Mouse (Mus musculus) common myeloid progenitor, adult 5-6 weeks (primary cell): Measurements from ENCODE around the gene Tnfsf8. TPM values are rescaled to one million over a fixed set of nuclear protein-coding genes. Genes with fewer than 3 reads are reported as not detected.

Experiments
- ATAC-seq: replicated peaks from 2 replicates; pipeline ENCODE4 v1.8.0; 2016; ENCODE audit warnings: low read depth, mild to moderate bottlenecking, moderate TSS enrichment, inconsistent platforms; ENCODE audit not compliant: poor library complexity, severe bottlenecking
- total RNA-seq: library from RNA; stranded (forward); fragments of 200-1000, 187-1606 nt; gene quantifications from 2 replicates; pipeline ENCODE4 v1.2.3, GENCODE M21; 2017

Gene Tnfsf8
- 1.1 and 2.3 TPM in 2 replicates for total RNA-seq

DNA sequence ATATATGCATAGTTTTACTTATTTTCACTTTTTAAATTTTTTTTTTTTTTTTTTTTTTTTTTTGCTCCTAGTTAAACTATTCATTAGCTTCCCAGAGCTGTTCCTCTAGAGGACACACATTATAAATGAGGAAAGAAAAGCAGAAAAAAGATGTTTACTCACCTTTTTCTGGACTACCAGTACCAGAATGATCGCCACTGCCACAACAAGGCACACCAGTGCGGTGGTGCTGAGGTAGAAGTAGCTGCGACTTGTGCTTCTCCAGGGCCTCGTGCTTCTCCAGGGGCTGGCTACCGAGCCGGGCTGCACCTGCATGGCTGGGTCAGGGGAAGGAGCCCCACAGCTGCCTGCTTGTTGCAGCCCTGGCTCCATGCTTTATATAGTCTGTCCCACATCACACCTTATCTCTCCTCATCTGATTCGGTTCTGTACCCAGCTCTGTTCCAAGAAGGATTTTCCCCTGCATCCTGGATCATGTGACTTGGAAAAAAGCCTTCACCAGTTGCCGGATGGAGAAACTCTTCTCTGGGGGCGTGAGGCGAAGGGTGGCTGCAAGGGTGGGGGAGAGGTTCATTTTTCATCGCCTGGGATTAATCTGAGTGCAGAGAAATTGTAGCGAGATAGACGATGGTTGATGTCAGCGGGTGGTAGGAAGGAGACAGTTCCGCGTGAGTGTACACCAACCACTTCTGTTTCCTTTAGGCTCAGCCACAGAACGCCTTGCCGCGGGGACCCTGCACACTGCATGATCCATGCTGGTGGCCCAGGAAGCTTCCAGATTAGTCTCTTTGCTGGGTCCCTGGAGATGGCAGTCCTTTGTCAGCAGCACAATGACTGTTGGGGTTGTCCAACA, at the start of gene Tnfsf8:
Gene Tnfsf8 (minus strand): TSS at position 660 of the 853 bp plus-strand sequence.
- ATAC-seq, result peak; percentile 92

DNA sequence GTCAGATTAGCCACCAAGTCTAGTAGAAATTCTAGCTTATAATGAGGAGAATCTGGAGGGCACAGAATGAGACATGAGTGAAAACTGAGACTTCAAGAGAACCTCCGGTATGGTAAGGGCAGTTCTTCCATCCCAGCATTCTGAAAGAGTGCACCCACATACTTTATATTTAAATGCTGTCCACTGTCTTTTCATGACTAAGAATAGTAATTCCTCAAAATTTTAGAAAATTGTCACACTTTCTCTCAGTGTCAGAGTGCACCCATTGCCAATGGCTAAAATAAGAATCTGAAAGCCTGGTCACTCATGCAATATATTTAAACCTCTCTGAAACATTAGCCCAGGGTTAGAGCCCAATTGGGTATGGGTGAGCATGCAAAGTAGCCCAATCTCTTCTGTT, 47.4 kb upstream of the Tnfsf8 start:
- no peak for ATAC-seq

DNA sequence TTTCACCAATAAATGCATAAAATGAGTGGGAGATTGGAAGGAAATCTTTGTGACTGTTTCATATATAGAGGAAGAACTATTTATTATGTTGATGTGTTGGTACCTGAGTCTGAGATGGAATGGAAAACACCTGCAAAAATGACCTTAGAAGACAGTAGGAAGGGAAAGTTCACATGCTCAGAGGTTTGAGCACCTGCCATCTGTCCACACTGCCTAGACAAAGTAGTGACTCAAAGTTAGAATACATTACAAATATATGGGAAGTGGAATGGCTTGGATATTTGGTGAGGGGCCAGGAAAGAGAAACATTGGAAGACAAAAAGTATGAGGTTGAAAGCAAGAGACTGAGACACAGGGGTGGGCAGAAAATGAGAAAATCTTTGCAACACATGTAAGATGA, 46.3 kb upstream of the Tnfsf8 start:
- ATAC-seq, result no peak

DNA sequence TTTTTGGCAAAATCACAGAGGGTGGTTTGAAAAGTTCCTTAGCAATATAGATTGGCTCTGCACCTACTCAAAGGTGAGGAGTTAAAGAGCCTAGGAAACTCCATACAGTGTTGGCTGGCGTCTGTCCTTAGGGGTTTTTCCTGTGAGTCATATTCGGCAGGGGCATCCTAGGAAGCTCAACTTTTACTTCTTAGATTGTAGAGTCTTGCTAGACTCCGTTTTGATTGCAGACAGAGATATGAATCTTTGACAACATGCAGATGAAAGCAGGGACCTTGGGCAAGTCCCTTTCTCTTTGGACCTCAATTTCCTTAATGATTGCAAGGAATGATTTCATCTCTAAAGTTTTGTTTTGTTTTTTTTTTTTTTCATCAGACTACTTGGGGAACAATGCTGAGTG, 44.9 kb upstream of the Tnfsf8 start:
- no peak for ATAC-seq

DNA sequence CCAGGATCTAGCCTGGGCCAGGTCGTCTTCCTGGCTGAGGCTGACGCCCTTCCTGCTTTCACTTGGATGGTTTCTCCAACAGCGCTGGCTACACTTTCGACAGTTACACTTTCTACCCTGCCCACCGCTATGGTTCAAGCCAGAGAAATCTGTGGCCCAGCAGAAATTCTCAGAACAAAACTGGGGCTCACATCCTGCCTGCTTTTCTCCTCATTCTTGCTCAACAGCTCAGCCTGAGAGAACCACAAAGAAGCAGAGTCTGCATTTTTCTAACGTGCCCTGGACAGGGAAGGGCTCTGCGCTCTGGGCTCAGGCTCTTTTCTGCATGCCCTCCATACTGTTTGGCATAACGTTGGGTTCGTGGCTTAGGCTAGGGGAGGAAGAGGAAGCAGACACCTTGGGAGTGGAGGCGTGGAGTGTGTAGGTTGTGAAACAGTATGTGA, 38.0 kb upstream of the Tnfsf8 start:
- ATAC-seq, result peak; percentile 76

DNA sequence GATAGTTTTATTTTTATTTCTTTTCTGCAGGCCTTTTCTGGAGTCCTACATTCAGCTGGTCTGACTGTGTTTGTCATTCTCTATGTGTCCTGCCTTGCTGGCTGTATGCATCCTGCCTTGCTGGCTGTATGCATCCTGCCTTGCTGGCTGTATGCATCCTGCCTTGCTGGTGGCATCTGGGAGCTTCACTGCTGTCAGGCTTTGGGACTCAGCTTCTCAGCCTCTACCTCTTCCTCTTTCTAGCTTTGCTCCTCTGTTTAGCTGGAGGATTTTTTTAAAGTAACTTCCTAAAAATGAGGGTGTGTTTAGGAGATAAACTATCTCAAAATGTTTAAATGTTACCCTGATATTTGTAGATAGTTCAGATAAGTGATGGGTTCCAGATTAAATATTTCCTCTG, 36.0 kb upstream of the Tnfsf8 start:
- peak; percentile 89 for ATAC-seq

DNA sequence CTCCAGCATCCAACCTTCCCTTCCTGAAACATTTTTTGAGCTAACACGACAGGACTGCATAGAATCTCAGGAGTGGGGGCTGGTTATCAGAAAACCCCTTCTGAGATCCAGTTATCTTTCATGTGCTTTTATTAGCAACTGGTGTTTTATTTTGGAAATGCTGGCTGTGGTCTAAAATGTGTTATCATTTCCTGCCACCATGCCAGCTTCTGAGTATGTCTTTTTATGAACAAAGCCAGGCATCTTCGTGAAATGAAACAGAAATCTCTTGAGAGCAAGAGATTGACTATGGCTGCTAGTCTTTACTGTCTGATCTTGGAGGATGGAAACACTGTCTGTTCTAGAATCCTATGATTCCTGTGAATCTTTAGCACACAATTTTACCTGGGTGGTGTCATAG, 25.0 kb upstream of the Tnfsf8 start:
- ATAC-seq, result peak; percentile 85

DNA sequence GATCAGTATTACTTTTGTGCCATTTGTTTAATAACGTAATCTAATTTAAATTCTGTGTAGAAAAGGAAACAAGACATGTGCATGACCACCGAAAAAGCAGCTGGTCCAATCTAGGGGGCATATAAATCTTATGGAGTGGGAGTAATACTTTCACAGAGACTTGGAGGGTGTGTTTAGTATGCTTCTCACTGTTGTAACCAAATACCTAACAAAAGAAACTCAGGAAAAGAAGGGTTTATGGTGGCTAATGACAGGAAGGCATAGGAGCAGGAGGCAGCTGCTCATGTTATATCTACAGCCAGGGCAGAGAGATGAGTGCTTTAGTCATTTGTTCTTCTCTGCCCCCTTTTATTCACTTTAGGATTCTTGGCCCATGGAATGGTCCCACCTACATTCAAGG, 15.6 kb upstream of the Tnfsf8 start:
- no peak for ATAC-seq

DNA sequence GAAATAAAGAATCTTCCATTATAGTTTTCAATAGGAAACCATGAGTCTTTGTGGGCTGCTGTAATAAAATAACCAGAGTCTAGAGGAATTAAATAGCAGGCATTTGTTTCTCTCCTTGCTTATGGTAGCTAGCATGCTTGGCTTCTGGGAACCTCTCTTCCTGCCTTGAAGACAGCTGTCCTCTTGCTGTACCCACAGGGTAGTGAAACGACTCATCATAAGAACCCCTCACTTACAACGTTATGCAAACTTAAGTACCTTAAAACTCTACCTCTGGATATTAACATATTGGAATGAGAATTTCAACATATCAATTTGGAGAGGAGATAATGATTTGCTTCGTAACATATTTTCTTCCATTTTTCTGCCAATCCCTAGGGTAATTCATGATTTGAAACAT, 14.3 kb upstream of the Tnfsf8 start:
- no peak for ATAC-seq

DNA sequence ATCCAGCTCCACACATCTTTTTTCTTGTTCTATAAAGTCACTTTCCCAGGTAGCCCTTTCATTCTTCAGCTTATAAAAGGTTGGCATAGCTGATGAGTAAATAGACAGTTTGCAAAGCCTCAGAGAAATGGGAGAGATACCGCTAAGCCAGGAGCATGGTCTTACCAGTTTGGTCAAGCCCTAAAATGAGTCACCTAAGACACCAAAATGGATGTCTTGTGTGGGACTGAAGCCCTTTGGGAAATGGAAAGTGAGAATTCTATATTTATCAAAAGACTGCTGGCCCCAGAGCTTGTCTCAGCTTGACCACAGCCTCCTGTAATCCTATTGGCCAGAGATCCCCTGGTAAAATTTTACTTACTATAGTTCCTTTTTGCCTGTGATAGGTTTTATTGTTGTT, 9.5 kb upstream of the Tnfsf8 start:
- no peak for ATAC-seq

DNA sequence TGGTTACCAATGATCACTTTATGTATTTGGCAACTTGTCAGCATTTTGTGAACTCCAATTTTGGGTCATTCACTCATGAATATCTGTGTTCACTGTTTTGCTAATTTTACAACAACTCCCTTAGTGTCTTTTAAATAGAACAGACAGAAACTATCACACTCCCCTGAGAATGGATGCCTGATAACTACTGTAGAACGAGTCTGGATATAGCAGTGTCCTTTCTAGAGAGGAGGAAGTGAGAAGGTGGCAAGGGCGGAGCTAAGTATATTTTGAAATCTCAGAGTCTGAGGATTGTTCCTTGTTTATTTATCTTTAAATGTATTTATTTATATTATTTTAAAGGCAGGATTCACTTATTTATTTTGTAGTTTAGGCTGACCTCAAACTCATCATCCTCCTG, 7.6 kb upstream of the Tnfsf8 start:
- peak; percentile 69; the same call in 1 of the 2 replicates for ATAC-seq

DNA sequence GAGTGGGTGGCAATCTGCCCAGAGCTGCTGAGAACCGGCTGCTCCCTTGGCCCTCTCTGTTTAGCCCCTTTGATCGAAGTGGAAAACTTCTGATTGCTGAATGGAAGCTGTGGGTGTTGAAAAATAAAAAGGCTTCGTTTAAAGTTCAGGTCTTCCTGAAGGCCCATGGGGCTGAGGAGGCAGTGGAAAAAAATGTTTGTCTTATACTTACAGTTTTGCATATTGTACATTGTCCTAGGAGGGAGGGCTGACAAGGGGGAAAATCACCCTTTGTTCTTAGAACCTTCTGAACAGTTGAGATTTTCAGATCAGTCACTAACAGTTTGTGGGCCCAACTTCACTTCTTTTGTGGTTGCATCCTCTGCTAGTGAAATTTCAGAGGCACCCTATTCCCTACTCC, 1.8 kb upstream of the Tnfsf8 start:
- no peak for ATAC-seq

DNA sequence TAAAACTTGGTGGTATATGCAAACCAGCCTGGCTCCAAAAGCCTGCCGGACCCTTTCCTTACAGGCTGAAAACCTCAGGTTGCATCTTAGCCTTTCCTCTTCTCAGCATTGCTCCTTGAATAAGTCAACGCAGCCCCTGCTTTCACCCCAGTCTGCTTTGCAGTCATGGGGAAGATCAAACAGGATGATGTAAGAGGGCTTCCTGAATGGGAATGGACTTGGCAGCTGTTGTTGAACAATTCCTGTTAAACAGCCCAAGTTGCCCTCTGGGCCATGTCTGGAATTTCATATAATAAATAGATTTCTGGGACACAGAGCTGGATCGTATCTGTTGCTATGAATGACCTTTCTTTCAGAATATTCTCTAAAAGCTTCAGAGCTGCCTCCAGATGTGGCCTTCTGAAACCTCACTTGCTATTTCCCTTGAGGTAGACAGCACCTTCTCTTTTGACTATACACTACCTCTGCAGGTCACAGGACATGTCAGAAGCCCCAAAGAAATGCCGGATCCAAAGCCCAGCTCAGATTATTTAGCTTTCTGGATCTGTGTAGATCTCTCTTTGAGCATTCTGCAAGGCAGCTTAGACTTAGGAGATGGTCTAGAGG, 1.0 kb upstream of the Tnfsf8 start:
- ATAC-seq, result no peak

DNA sequence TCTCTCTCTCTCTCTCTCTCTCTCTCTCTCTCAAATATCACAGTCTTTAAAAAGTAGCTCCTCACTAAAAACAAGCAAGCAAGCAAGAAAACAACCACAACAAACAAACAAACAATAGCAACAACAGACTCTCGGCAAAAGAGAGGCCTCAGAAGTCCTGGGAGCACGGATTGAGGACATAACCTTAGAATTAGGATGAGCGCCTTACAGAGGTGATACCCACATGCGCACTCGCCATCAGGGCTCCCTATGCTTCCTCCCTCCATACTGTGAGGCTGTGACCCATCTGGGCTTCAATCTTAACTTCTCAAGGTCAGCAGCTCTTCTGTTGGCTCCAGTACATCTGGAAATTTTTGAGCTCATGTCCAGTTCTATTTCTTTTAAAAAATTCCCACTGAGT, 911 bp downstream of the Tnfsf8 start:
- ATAC-seq, result no peak

DNA sequence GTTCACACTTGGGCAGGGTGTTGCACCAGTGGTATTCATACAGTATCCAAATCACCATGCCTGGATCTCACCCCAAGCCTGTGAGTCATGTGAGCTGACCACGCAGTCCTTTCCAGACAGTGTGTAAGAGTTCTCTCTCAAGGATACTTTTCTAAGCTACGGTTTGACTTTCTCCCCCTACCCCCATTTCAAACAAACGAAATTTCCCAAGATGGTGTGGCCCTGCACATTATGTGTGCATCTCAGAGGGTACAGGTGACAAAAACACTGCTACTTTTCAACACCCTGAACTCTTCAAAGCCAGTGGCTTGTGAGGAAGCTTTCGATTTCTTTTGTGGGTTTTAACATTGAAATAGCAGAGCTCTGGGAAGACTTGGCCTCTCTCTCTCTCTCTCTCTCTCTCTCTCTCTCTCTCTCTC, 1.4 kb downstream of the Tnfsf8 start:
- no peak for ATAC-seq

DNA sequence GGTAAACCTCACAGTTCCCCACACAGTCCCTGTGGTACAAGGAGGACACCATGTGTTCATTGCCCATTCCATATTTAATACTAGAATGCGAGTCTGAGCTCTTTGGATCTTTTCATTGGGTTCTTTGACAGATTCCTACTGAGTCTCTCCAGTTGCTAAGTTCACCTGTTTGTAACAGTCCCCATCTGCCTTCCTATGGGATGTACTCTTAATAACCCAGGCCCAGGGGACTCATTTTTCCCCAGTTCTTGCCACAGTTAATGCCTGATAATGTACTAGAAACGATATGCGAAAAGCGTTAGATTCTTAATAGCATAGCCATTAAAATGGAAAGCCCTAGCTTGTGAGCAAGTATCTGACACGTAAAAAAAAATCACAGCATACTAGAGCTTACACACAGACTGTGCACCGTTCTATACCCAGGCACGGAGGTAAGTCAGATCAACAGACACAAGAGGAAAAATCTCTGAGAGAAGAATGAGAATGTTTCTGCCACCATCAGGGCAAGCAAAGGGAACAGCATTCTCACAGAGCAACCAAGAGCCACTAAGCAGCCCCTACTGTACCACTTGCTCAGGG, 2.4 kb downstream of the Tnfsf8 start:
- no peak for ATAC-seq

DNA sequence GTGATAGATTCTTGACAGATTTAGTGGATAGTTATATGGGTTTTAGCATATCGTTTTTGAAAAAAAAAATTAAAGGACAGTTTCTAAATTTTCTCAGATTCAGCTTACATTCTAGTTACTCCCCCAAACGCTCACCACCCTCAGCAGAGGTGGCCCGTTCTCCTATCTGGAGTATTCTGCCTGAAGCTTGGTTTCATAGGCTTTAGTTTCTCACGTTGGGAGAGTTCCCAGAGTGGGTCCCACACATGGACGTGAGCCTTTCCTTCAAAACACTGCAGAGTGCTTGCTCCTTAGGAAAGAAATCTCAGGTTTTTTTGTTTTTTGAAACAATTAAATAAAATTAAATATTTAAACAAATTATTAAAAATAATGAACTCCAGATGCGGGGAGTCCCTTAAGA, 4.4 kb downstream of the Tnfsf8 start:
- no peak for ATAC-seq

DNA sequence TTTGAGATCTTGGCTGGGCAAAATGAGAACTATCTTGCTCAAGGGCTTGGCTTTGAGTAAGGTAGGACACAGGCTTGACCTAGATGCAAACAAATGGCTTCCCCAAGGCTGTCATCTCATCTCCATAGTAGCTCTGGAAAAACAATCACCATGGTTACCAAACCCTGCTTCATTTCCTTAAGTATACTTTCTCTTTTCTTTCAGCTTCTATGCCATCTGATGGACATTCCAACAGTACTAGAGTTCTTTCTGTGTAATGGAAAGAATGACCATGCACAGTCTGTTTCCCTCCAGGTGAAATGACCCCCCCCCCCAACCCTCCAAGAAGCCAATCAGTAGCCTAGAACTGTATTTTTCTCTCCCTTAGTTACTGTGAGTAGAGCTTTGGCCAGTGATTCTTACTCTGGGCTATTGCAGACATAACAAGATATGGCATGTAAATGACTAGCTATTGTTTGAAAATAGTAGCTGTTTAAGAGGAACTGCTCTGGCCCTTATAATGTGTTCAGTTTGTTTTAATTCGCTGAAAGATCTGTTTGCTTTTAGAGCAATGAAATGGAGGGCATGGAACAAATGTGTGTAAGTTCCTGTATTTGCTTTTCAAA, 7.3 kb downstream of the Tnfsf8 start:
- ATAC-seq, result no peak

DNA sequence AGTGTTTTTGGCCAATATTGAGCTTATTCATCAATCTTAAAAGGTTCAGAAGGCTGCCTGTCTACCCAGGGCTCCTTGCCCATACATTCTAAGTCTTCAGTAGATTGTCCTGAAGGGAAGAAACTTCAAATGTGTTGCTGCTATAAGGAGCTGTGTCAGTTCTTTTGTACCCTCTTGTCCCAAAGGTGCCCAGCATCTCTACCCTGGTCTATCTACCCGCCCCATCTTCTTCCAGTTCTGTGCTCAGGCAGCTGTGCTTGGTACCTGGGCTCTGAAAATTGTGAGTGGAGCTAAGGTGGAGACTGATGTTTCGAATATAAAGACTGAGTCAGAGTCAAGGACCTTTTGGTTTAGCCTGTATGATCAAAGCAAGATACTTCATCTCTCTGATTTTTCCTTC, 11.1 kb downstream of the Tnfsf8 start:
- no peak for ATAC-seq

DNA sequence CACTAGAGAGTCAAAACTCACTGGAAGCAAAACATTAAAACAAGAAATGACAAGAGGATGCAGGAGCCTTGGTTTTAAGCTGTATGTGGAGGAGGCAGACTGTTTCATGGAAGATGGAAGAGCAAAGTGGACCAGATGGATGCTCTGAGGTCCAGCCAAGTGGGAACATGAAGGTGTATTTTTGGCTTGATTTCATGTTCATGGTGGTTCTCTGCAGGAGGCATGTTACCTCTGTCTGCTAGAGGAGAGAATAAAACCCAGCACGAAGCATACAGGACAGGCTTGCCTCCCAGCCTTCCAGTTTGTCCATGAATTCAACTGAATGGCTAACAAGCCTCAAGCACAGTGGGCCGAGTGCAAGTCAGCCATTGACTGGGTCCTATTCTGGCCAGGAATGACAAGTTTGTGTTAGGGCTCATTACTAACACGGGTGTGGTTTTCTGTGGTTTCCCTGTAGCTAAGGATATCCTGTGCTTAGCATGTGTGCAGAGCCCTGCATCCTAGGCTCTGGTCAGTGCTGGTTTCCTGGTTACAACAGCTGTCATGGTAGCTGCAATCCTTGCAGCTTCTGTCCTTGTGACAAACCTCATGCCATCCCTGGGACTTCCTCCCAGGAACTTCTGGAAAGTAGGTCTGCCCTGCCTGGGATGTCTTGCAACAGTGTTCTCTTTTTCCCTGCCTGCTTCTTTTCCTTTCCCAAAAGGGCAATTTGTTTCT, 14.1 kb downstream of the Tnfsf8 start:
- ATAC-seq, result peak; percentile 95
